Mouse (Mus musculus): Measurements from ENCODE around the gene Actg1. TPM values are rescaled to one million over a fixed set of nuclear protein-coding genes. Genes with fewer than 3 reads are reported as not detected.

The Actg1 gene
- polyA plus RNA-seq, 1 experiment from 2014 or later: 463 TPM

DNA sequence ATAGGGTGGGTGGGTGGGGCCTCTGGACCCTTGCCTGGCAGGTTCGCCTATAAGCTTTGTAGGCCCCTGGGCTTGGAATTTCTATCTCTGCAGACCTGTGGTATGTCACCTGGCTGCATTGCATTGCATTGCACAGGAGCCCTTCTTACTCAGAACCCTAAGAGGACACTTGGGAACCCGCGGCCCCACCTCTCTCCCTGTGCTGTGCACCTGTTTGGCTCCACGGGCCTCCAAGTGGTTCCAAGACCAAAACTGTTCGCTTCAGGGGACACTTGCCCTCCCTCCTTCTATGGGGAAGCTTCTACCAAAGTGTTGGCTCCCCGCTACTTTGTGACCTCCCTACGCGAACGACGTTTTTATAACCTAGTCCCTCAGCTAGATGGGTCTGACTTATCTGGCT lies 36.8 kb downstream of the Actg1 start:
- Histone ChIP-seq H3K9ac (replicated peaks) (no peak overlapping the region; the same call in 1 of the 2 replicates), H3K27ac (ENCODE audit: low read depth) (no peak overlapping the region), H3K9me3 (ENCODE audit: low read length) (no peaks in the 10 kb centered on the region), H3K27me3 (ENCODE audit: insufficient read depth, low read length) (peaks cover 7% of the 10 kb centered on the region; the same call in 1 of the 2 replicates), H3K4me1 (ENCODE audit: insufficient read depth) (peaks cover 27% of the 10 kb centered on the region), H3K4me3 (ENCODE audit: low read depth, low read length) (no peak overlapping the region), H3K36me3 (replicated peaks; ENCODE audit: insufficient read depth, low read length) (no peaks in the 10 kb centered on the region), H3K4me2 (ENCODE audit: low read depth, low read length) (peak overlapping the region; percentile 86; the same call in 1 of the 2 replicates)
- DNase-seq (peak; percentile 12), ATAC-seq (no peak)
- TF ChIP-seq CTCF (IDR thresholded peaks at IDR 0.05; ENCODE audit: low read depth) (no peak), EP300 (IDR thresholded peaks at IDR 0.05; ENCODE audit: low read depth) (no peak)
- 63% methylated on average over 10 of the region's 10 CpGs for WGBS (ENCODE audit: insufficient replicate concordance)

DNA sequence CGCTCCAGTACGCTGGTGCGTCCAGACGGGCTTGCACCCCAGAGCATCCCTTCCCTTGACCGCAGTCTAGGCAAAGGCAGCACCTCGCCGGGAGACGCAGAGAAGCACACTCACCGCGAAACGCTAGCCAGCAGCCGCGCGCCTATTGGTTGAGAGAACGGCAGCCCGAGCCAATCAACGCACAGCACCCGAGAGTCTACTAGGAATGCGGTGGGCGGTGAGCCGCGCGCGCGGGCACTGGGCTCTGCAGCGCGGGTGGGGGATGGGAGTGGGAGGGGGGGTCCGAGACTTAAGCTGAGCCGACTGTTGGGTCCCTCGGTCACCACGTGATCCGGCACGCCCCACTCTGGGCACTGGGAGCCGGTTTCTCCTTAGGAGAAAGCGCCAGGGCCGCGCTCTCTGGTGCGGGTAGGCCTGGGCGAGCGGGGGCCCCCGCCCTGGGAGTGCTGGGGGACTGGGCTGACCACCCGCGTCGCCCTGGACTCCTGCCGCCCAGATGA lies 37.5 kb downstream of the Actg1 start:
- no peaks in the 10 kb centered on the region for H3K36me3 ChIP-seq (replicated peaks; ENCODE audit: insufficient read depth, low read length)
- H3K27me3 ChIP-seq (ENCODE audit: insufficient read depth, low read length): peaks cover 11% of the 10 kb centered on the region
- H3K9ac ChIP-seq (replicated peaks): peak overlapping the region; percentile 67
- H3K4me2 ChIP-seq (ENCODE audit: low read depth, low read length): peak overlapping the region; percentile 86
- no peaks in the 10 kb centered on the region for H3K9me3 ChIP-seq (ENCODE audit: low read length)
- peak; percentile 86 for DNase-seq
- peak; percentile 75 for ATAC-seq
- H3K4me1 ChIP-seq (ENCODE audit: insufficient read depth): peaks cover 30% of the 10 kb centered on the region
- H3K27ac ChIP-seq (ENCODE audit: low read depth): no peak overlapping the region
- H3K4me3 ChIP-seq (ENCODE audit: low read depth, low read length): peak overlapping the region; percentile 49
- TF ChIP-seq CTCF (IDR thresholded peaks at IDR 0.05; ENCODE audit: low read depth) (no peak), EP300 (IDR thresholded peaks at IDR 0.05; ENCODE audit: low read depth) (no peak)
- WGBS (ENCODE audit: insufficient replicate concordance): under 1% methylated on average over 45 of the region's 45 CpGs

DNA sequence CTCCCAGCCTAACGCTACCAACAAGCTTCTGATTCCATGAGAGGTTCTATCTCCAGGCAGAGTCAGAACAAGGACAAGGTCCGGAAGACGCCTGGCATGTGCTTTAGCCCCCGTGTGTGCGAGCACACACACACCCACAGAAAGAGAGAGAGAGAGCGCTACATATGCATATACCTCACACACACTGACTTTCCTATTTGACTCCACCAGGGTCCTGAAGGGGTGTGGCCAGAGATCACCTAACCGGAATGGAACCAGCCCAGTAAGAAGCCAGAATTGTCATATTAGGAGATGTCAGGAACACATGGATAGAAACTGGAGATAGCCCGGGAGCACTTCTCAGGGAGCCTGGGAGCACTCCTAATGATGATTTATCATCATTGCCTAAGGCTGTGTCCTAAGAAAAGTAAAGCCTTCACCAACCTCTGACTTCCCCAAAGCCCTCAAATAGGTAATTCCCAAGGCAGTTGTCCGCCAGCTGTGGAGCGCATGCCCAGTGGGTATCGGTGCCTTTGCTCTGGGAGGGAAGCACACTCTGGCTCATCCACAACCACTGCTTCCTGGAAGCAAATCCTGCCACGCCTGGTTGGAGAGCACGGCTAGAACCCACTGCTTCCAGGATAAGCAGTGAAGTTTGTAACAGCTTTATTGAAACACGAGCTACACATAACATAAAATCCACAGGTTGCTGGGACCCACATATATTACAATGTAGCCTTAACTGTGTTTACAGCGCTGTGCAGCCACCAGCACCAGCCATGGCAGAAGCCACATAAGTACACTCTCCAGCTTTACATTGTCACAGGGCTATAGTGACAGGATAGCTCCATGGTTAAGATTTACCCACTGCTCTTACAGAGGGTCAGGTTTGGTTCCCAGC lies 39.7 kb downstream of the Actg1 start:
- Histone ChIP-seq H3K27ac (ENCODE audit: low read depth) (no peak overlapping the region), H3K4me2 (ENCODE audit: low read depth, low read length) (no peak overlapping the region), H3K9me3 (ENCODE audit: low read length) (no peaks in the 10 kb centered on the region), H3K4me1 (ENCODE audit: insufficient read depth) (peaks cover 40% of the 10 kb centered on the region), H3K36me3 (replicated peaks; ENCODE audit: insufficient read depth, low read length) (no peaks in the 10 kb centered on the region), H3K27me3 (ENCODE audit: insufficient read depth, low read length) (peaks cover 12% of the 10 kb centered on the region), H3K4me3 (ENCODE audit: low read depth, low read length) (no peak overlapping the region), H3K9ac (replicated peaks) (no peak overlapping the region)
- 48% methylated on average over 15 of the region's 15 CpGs for WGBS (ENCODE audit: insufficient replicate concordance)
- TF ChIP-seq CTCF (IDR thresholded peaks at IDR 0.05; ENCODE audit: low read depth) (no peak), EP300 (IDR thresholded peaks at IDR 0.05; ENCODE audit: low read depth) (no peak)
- ATAC-seq (no peak), DNase-seq (peak; percentile 12)

GRCm38 (mm10) chr11:120307566-120308430 lies 40.5 kb downstream of the Actg1 start:
- 6% methylated on average over 19 of the region's 19 CpGs for WGBS (ENCODE audit: insufficient replicate concordance)

GRCm38 (mm10) chr11:120307132-120307413 lies 41.3 kb downstream of the Actg1 start:
- DNase-seq (peak; percentile 14), ATAC-seq (no peak)
- TF ChIP-seq EP300 (IDR thresholded peaks at IDR 0.05; ENCODE audit: low read depth) (no peak), CTCF (IDR thresholded peaks at IDR 0.05; ENCODE audit: low read depth) (no peak)
- 22% methylated on average over 5 of the region's 5 CpGs for WGBS (ENCODE audit: insufficient replicate concordance)
- Histone ChIP-seq H3K9me3 (ENCODE audit: low read length) (no peaks in the 10 kb centered on the region), H3K27ac (ENCODE audit: low read depth) (no peak overlapping the region), H3K36me3 (replicated peaks; ENCODE audit: insufficient read depth, low read length) (no peaks in the 10 kb centered on the region), H3K4me3 (ENCODE audit: low read depth, low read length) (no peak overlapping the region), H3K4me1 (ENCODE audit: insufficient read depth) (peaks cover 44% of the 10 kb centered on the region), H3K4me2 (ENCODE audit: low read depth, low read length) (no peak overlapping the region), H3K9ac (replicated peaks) (no peak overlapping the region), H3K27me3 (ENCODE audit: insufficient read depth, low read length) (peaks cover 12% of the 10 kb centered on the region)

More at GRCm38 (mm10) chr11:120307566-120308430, 40.5 kb downstream of the Actg1 start:
- H3K27ac ChIP-seq (ENCODE audit: low read depth): no peak overlapping the region
- ATAC-seq: peak; percentile 34
- H3K4me2 ChIP-seq (ENCODE audit: low read depth, low read length): peak overlapping the region; percentile 22; the same call in 1 of the 2 replicates
- no peak overlapping the region for H3K4me3 ChIP-seq (ENCODE audit: low read depth, low read length)
- peaks cover 12% of the 10 kb centered on the region for H3K27me3 ChIP-seq (ENCODE audit: insufficient read depth, low read length)
- no peaks in the 10 kb centered on the region for H3K36me3 ChIP-seq (replicated peaks; ENCODE audit: insufficient read depth, low read length)
- no peak overlapping the region for H3K9ac ChIP-seq (replicated peaks)
- H3K4me1 ChIP-seq (ENCODE audit: insufficient read depth): peaks cover 44% of the 10 kb centered on the region
- H3K9me3 ChIP-seq (ENCODE audit: low read length): no peaks in the 10 kb centered on the region
- peak; percentile 95 for DNase-seq
- TF ChIP-seq EP300 (IDR thresholded peaks at IDR 0.05; ENCODE audit: low read depth) (no peak), CTCF (IDR thresholded peaks at IDR 0.05; ENCODE audit: low read depth) (peak; percentile 96)
